Comparison of ENCODE assay signal across 28 mouse cellular contexts in genomic region chr13:98673922-98674321, GRCm38 (mm10). TPM values are rescaled to one million over a fixed set of nuclear protein-coding genes. Genes with fewer than 3 reads are reported as not detected.
DNase-seq lines count a peak whose midpoint lies in the region; ATAC-seq and TF ChIP-seq lines count a peak whose summit lies in the region.
"Had no signal": no experiment of that assay in that cellular context is flagged by ENCODE, and none has a peak within 500 bp of the region (broad histone marks: within the 10 kb centered on the region; RNA-seq: fewer than 3 reads in every experiment).

No protein-coding gene starts in this region.

- no peaks in the 10 kb centered on the region for H3K9me3 ChIP-seq in heart, embryonic 11.5 days (replicated peaks; ENCODE audit: control insufficient read depth, low read length)
- H3K9me3 ChIP-seq in kidney, embryonic 16.5 days (ENCODE audit: low read length), result no peaks in the 10 kb centered on the region
- H3K9me3 ChIP-seq: embryonic facial prominence, embryonic 13.5 days; embryonic facial prominence, embryonic 15.5 days; forebrain, embryonic 10.5 days had no signal

- no peak for TF ChIP-seq POLR2A in liver, adult 2 months (IDR thresholded peaks at IDR 0.05; ENCODE audit: extremely low read depth, insufficient read depth, low read length)

- H3K4me2 ChIP-seq in heart, embryonic 11.5 days, result no peak overlapping the region
- H3K4me2 ChIP-seq in kidney, embryonic 16.5 days (replicated peaks; ENCODE audit: low read depth, low read length), result no peak overlapping the region
- H3K4me2 ChIP-seq: embryonic facial prominence, embryonic 13.5 days; embryonic facial prominence, embryonic 15.5 days had no signal

- H3K27ac ChIP-seq in heart, embryonic 11.5 days (ENCODE audit: low read depth, low read length), result no peak overlapping the region
- no peak overlapping the region for H3K27ac ChIP-seq in kidney, embryonic 16.5 days (ENCODE audit: low read length)
- H3K27ac ChIP-seq in liver, adult 2 months (replicated peaks; ENCODE audit: insufficient read depth, low read depth, low read length), result no peak overlapping the region
- H3K27ac ChIP-seq: embryonic facial prominence, embryonic 13.5 days; embryonic facial prominence, embryonic 15.5 days; forebrain, embryonic 10.5 days had no signal

- no peak for TF ChIP-seq CTCF in liver, adult 2 months (IDR thresholded peaks at IDR 0.05; ENCODE audit: low read depth, low read length)

- WGBS in heart, embryonic 11.5 days (ENCODE audit: insufficient replicate concordance), result 65% methylated on average over 4 of the region's 4 CpGs
- WGBS in kidney, embryonic 16.5 days, result 71% methylated on average over 4 of the region's 4 CpGs
- WGBS in liver, adult 2 months, result 72% methylated on average over 4 of the region's 4 CpGs

- H3K79me2 ChIP-seq in liver, adult 2 months (ENCODE audit: control insufficient read depth, insufficient read depth, low read length), result no peaks in the 10 kb centered on the region

- H3K27me3 ChIP-seq in heart, embryonic 11.5 days (ENCODE audit: control insufficient read depth, insufficient read depth, low read length), result no peaks in the 10 kb centered on the region
- no peaks in the 10 kb centered on the region for H3K27me3 ChIP-seq in kidney, embryonic 16.5 days (ENCODE audit: insufficient read depth, low read length)
- no peaks in the 10 kb centered on the region for H3K27me3 ChIP-seq in liver, adult 2 months (ENCODE audit: control insufficient read depth, insufficient read depth, low read length)
- H3K27me3 ChIP-seq: embryonic facial prominence, embryonic 13.5 days; embryonic facial prominence, embryonic 15.5 days had no signal

- no peaks in the 10 kb centered on the region for H3K4me1 ChIP-seq in heart, embryonic 11.5 days (ENCODE audit: control insufficient read depth, insufficient read depth, low read length)
- 0 out of 2 replicates have a peak, but pooled peaks cover under 1% of the 10 kb centered on the region for H3K4me1 ChIP-seq in kidney, embryonic 16.5 days (ENCODE audit: insufficient read depth, low read length)
- no peaks in the 10 kb centered on the region for H3K4me1 ChIP-seq in liver, adult 2 months (ENCODE audit: control insufficient read depth, insufficient read depth, low read length)
- H3K4me1 ChIP-seq: embryonic facial prominence, embryonic 13.5 days; embryonic facial prominence, embryonic 15.5 days had no signal

- no peak for ATAC-seq in heart, embryonic 11.5 days (replicated peaks; ENCODE audit: insufficient number of reproducible peaks, low FRiP score, low TSS enrichment)
- ATAC-seq in kidney, embryonic 16.5 days (ENCODE audit: low FRiP score, low TSS enrichment), result no peak
- ATAC-seq: forebrain, embryonic 14.5 days; forebrain, embryonic 16.5 days had no signal

- DNase-seq in heart, adult 11 months, result peak; percentile 60
- DNase-seq in kidney, adult 9 months, result peak; percentile 63
- DNase-seq in liver, adult 2 months (ENCODE audit: extremely low read depth, low read depth, low spot score), result peak; percentile 12
- DNase-seq in liver, result no peak
- DNase-seq: adrenal gland, adult 2 months; adrenal gland, postnatal 10 days; adrenal gland, postnatal 25 days; cerebellum, adult 11 months; cerebellum, adult 18-20 months; cerebellum, adult 8-10 months; cerebellum, adult 9-11 months; cerebellum, postnatal 14 days; cerebellum, postnatal 36 days; embryo, embryonic 11 days had no signal

- no peaks in the 10 kb centered on the region for H3K36me3 ChIP-seq in heart, embryonic 11.5 days (ENCODE audit: control insufficient read depth, insufficient read depth, low read length)
- H3K36me3 ChIP-seq in kidney, embryonic 16.5 days (ENCODE audit: insufficient read depth, low read length), result no peaks in the 10 kb centered on the region
- H3K36me3 ChIP-seq in liver, adult 2 months (ENCODE audit: control insufficient read depth, insufficient read depth, low read length), result no peaks in the 10 kb centered on the region
- H3K36me3 ChIP-seq: embryonic facial prominence, embryonic 13.5 days; embryonic facial prominence, embryonic 15.5 days; forebrain, embryonic 10.5 days had no signal

- no peak overlapping the region for H3K4me3 ChIP-seq in heart, embryonic 11.5 days (ENCODE audit: low read depth, low read length)
- no peak overlapping the region for H3K4me3 ChIP-seq in kidney, embryonic 16.5 days (ENCODE audit: low read length)
- H3K4me3 ChIP-seq in liver, adult 2 months (ENCODE audit: insufficient read depth, low read depth, low read length), result no peak overlapping the region
- H3K4me3 ChIP-seq: embryonic facial prominence, embryonic 13.5 days; embryonic facial prominence, embryonic 15.5 days; erythroblast, embryonic 14.5 days; forebrain, embryonic 10.5 days had no signal

- no peak overlapping the region for H3K9ac ChIP-seq in heart, embryonic 11.5 days (ENCODE audit: low read depth, low read length)
- H3K9ac ChIP-seq in kidney, embryonic 16.5 days (replicated peaks; ENCODE audit: low read length), result no peak overlapping the region
- H3K9ac ChIP-seq in liver, adult 2 months (ENCODE audit: low read depth, low read length), result no peak overlapping the region
- H3K9ac ChIP-seq: embryonic facial prominence, embryonic 13.5 days; embryonic facial prominence, embryonic 15.5 days had no signal

RNA-seq across cellular contexts. Expression of gene Tmem171, which starts 20.7 kb away (rescaled TPM):
- polyA plus RNA-seq in heart, embryonic 11.5 days (2014; fragmentation: Nextera tagmentation; extraction: Ambion mirVana), result 0.69 and 1.2 TPM in 2 replicates
- polyA plus RNA-seq in kidney, embryonic 16.5 days (2015; fragmentation: Nextera tagmentation; extraction: Ambion mirVana), result 9.0 and 10.5 TPM in 2 replicates
- total RNA-seq in liver, adult 2 months (2014; rRNA removed), result not detected in 2 replicates
- 0.30 and 0.38 TPM in 2 replicates for polyA plus RNA-seq in liver, adult 2 months (2012; rRNA removed)
- total RNA-seq: adrenal gland, postnatal 25 days; ES-E14; MEL had no signal
- polyA plus RNA-seq: brain, embryonic 14.5 days; embryonic facial prominence, embryonic 11.5 days; erythroblast, embryonic 14.5 days; forebrain, embryonic 10.5 days; forebrain, embryonic 14.5 days; forebrain, embryonic 16.5 days had no signal

RNA-seq across cellular contexts. Expression of gene Tmem174, which starts 36.7 kb away (rescaled TPM):
- 0.16 and 0.23 TPM in 2 replicates for polyA plus RNA-seq in heart, embryonic 11.5 days (2014; fragmentation: Nextera tagmentation; extraction: Ambion mirVana)
- 41.1 and 44.3 TPM in 2 replicates for polyA plus RNA-seq in kidney, embryonic 16.5 days (2015; fragmentation: Nextera tagmentation; extraction: Ambion mirVana)
- not detected in 2 replicates for total RNA-seq in liver, adult 2 months (2014; rRNA removed)
- not detected in 2 replicates for polyA plus RNA-seq in liver, adult 2 months (2012; rRNA removed)
- total RNA-seq: adrenal gland, adult 2 months; adrenal gland, postnatal 10 days; adrenal gland, postnatal 25 days; common myeloid progenitor, adult 5-6 weeks; ES-E14; MEL had no signal
- polyA plus RNA-seq: adrenal gland, adult 2 months; brain, embryonic 14.5 days; C2C12; embryonic facial prominence, embryonic 11.5 days; embryonic facial prominence, embryonic 13.5 days; erythroblast, embryonic 14.5 days; forebrain, embryonic 10.5 days; forebrain, embryonic 14.5 days; forebrain, embryonic 16.5 days had no signal

Comparison
In these comparisons a context has a peak if more than half of its experiments do, and no peak if none do; other contexts are left out.
1. RNA of gene Tmem174, which starts 36.7 kb away (polyA plus RNA-seq): 41.1 to 44.3 TPM in kidney, embryonic 16.5 days; 0.16 to 0.23 TPM in heart, embryonic 11.5 days and not detected in liver, adult 2 months; every median in the first group is over 10 times any median in the second.